Mouse (Mus musculus): ENCODE data around the gene Ncam1. TPM values are rescaled to one million over a fixed set of nuclear protein-coding genes. Genes with fewer than 3 reads are reported as not detected.

Ncam1 gene
- total and polyA plus RNA-seq, 2 experiments from 2014 or later = 517 to 524 TPM

DNA sequence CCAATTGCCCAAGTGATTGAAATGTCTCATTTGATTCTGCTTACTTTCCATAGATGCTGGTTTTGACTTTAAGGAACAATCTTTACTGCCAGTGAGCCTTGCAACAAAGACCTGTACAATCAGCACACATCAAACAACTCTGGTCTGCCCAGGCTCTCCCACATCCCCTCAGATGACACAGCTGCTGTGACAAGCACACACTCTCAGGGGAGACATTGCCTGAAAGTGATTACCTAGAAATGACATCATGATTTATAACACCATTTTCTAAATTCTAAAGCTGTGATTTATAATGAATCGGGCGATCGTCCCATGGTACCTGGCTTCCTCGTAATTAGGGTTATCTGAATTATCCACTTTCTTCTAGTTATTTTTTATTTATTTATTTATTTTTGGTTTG is 42.0 kb downstream of the Ncam1 start:
- Histone ChIP-seq H3K27ac (ENCODE audit: low read depth, low read length) (no peak overlapping the region), H3K4me2 (ENCODE audit: low read depth) (no peak overlapping the region), H3K4me3 (ENCODE audit: low read depth, low read length) (no peak overlapping the region), H3K9ac (no peak overlapping the region), H3K27me3 (ENCODE audit: insufficient read depth, low read length) (no peaks in the 10 kb centered on the region), H3K4me1 (ENCODE audit: insufficient read depth) (0 out of 2 replicates have a peak, but pooled peaks cover 13% of the 10 kb centered on the region), H3K36me3 (ENCODE audit: insufficient read depth) (no peaks in the 10 kb centered on the region), H3K9me3 (ENCODE audit: low read length) (no peaks in the 10 kb centered on the region)
- TF ChIP-seq CTCF (IDR thresholded peaks at IDR 0.05; ENCODE audit: low read depth) = no peak
- ATAC-seq (no peak), DNase-seq (no peak)
- 87% methylated on average over 4 of the region's 4 CpGs for WGBS

DNA sequence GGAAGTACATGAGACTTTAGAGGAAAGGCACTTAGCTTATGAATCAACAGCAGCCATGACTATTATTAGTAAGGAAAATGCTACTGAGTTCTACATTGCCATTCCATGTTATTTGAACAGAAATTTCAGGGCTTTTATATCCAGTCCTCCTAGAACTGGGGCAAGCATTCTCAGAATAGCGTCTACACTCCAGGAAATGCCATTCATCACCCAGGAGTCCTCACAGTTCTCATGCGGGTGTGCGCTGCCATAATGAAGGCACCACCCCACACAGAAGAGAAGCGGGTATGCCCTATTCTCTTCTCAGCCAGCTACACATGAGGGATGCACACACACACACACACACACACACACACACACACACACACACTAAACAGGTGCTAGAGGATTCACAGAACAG is 43.5 kb downstream of the Ncam1 start:
- ATAC-seq = no peak
- TF ChIP-seq CTCF (IDR thresholded peaks at IDR 0.05; ENCODE audit: low read depth) = no peak
- no peak overlapping the region for H3K27ac ChIP-seq (ENCODE audit: low read depth, low read length)

DNA sequence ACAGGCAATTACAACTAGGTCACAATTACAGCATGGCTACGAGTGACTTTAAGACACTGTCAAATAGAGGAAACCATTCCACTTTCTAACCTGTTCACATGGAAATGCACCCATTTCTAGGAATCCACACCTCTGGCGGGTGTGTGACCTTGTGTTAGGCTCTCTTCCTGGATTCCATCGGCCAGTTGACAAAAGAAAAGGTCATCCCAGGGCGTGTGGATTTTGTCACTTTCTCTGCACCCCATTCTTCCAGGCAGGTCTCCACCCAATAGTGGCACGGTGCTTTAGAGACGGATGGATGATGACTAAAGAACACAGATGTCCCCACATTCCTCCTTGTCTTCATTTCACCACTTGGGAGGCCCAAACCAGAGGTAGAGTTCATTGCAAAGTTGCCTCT is 47.3 kb downstream of the Ncam1 start:
- H3K4me1 ChIP-seq (ENCODE audit: insufficient read depth) = peaks cover under 1% of the 10 kb centered on the region; the same call in 1 of the 2 replicates
- no peaks in the 10 kb centered on the region for H3K9me3 ChIP-seq (ENCODE audit: low read length)
- no peak for DNase-seq
- H3K4me3 ChIP-seq (ENCODE audit: low read depth, low read length) = no peak overlapping the region
- ATAC-seq = no peak
- H3K27me3 ChIP-seq (ENCODE audit: insufficient read depth, low read length) = no peaks in the 10 kb centered on the region
- whole genome bisulfite sequencing = 70% methylated on average over 6 of the region's 6 CpGs
- no peak overlapping the region for H3K27ac ChIP-seq (ENCODE audit: low read depth, low read length)
- H3K36me3 ChIP-seq (ENCODE audit: insufficient read depth) = no peaks in the 10 kb centered on the region
- TF ChIP-seq CTCF (IDR thresholded peaks at IDR 0.05; ENCODE audit: low read depth) = no peak
- H3K9ac ChIP-seq = no peak overlapping the region
- H3K4me2 ChIP-seq (ENCODE audit: low read depth) = no peak overlapping the region

More for the DNA sequence above, 43.5 kb downstream of the Ncam1 start:
- DNase-seq = no peak
- Histone ChIP-seq H3K9me3 (ENCODE audit: low read length) (no peaks in the 10 kb centered on the region), H3K9ac (no peak overlapping the region), H3K4me2 (ENCODE audit: low read depth) (no peak overlapping the region), H3K36me3 (ENCODE audit: insufficient read depth) (no peaks in the 10 kb centered on the region), H3K4me1 (ENCODE audit: insufficient read depth) (0 out of 2 replicates have a peak, but pooled peaks cover 6% of the 10 kb centered on the region), H3K4me3 (ENCODE audit: low read depth, low read length) (no peak overlapping the region), H3K27me3 (ENCODE audit: insufficient read depth, low read length) (no peaks in the 10 kb centered on the region)
- 74% methylated on average over 4 of the region's 4 CpGs for WGBS

DNA sequence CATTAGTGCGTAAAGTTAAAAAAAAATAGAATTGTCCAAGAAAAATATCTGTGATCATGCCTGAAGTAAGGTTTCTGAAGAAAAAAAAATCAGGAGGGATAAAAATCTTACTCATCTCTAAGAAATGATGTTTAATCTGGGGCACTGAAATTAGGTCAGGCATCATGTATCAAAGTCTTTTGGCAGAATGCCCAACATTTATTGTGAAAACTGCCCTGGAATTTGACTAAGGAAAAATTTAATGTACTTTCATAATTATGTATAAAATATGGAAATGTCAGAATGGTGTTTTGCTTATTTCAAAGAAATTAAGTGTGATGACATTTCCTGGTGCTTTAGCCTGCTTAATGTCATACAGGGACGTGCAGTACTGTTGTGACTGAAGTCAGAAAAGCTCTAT is 52.5 kb downstream of the Ncam1 start:
- no peak for DNase-seq
- Histone ChIP-seq H3K27me3 (ENCODE audit: insufficient read depth, low read length) (no peaks in the 10 kb centered on the region), H3K4me2 (ENCODE audit: low read depth) (no peak overlapping the region), H3K36me3 (ENCODE audit: insufficient read depth) (no peaks in the 10 kb centered on the region), H3K4me3 (ENCODE audit: low read depth, low read length) (no peak overlapping the region), H3K9me3 (ENCODE audit: low read length) (no peaks in the 10 kb centered on the region), H3K27ac (ENCODE audit: low read depth, low read length) (no peak overlapping the region), H3K4me1 (ENCODE audit: insufficient read depth) (peaks cover 21% of the 10 kb centered on the region; the same call in 1 of the 2 replicates), H3K9ac (no peak overlapping the region)
- ATAC-seq = no peak
- TF ChIP-seq CTCF (IDR thresholded peaks at IDR 0.05; ENCODE audit: low read depth) = no peak
- 46% methylated on average over 2 of the region's 2 CpGs for whole genome bisulfite sequencing

DNA sequence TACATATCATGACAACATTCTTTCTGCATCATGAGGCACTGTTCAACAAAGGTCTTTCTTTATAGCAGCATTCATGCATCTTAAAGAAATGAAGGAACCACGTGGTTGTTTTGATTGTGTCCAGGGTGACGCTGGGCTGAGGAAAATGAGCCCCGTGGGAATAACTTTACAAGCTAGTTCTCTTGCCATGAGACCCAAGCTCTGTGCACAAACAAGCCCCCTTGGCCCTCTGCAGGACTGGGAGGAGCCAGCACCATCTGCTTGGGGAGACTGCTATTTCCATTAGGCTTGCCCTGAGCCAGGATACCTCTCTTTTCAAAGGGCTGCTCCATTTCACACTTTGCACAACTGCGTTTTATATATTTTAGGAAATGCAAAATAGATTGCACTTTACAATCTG is 53.0 kb downstream of the Ncam1 start:
- Histone ChIP-seq H3K4me1 (ENCODE audit: insufficient read depth) (peaks cover 21% of the 10 kb centered on the region; the same call in 1 of the 2 replicates), H3K27ac (ENCODE audit: low read depth, low read length) (no peak overlapping the region), H3K4me2 (ENCODE audit: low read depth) (no peak overlapping the region), H3K27me3 (ENCODE audit: insufficient read depth, low read length) (no peaks in the 10 kb centered on the region), H3K9ac (no peak overlapping the region), H3K36me3 (ENCODE audit: insufficient read depth) (no peaks in the 10 kb centered on the region), H3K9me3 (ENCODE audit: low read length) (no peaks in the 10 kb centered on the region), H3K4me3 (ENCODE audit: low read depth, low read length) (no peak overlapping the region)
- no peak for DNase-seq
- 9% methylated on average over 4 of the region's 4 CpGs for WGBS
- TF ChIP-seq CTCF (IDR thresholded peaks at IDR 0.05; ENCODE audit: low read depth) = no peak
- ATAC-seq = peak; percentile 68; the same call in 1 of the 2 replicates

DNA sequence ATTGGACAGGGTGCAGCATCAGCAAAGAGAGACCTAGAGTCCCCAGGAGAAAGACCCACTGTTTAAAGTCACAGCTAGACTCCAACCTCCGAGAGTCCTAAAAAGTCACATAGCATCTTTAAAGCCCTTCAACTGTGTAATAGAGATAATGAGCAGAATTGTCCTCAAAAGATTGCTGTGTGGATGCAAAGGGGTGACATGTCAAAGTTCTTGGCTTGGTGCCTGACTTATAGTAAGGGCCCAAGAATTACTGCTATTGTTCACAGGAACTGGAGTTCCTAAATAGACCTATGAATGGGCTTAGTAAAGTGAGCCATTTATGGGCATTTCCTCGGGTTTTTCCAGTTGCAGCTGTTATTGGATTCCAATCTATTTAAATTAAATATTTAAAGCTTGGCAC is 54.4 kb downstream of the Ncam1 start:
- ATAC-seq (no peak), DNase-seq (no peak)
- Histone ChIP-seq H3K36me3 (ENCODE audit: insufficient read depth) (no peaks in the 10 kb centered on the region), H3K9me3 (ENCODE audit: low read length) (no peaks in the 10 kb centered on the region), H3K4me3 (ENCODE audit: low read depth, low read length) (no peak overlapping the region), H3K27me3 (ENCODE audit: insufficient read depth, low read length) (no peaks in the 10 kb centered on the region), H3K27ac (ENCODE audit: low read depth, low read length) (no peak overlapping the region), H3K9ac (no peak overlapping the region), H3K4me2 (ENCODE audit: low read depth) (no peak overlapping the region), H3K4me1 (ENCODE audit: insufficient read depth) (peaks cover 21% of the 10 kb centered on the region; the same call in 1 of the 2 replicates)
- WGBS = 16% methylated on average over 2 of the region's 2 CpGs
- TF ChIP-seq CTCF (IDR thresholded peaks at IDR 0.05; ENCODE audit: low read depth) = no peak

DNA sequence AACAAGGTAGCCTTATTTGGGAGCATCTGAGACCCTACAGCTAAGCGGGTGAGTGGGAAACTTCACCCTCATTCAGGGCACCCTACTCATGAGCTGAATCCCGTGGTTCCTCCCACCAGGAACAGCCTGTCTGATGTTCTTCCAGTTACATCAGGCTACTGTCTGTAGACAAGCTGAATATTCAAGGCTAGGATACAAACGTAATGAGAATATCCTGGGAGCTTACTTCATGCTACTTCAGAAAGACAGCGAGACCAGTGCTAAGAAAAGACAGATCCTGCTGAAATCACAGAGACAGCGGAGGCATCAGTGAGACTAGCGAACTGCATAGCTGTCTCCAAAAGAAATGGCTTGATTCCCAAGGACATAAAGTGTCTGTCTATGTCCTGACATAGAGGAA is 58.8 kb downstream of the Ncam1 start:
- WGBS = 82% methylated on average over 6 of the region's 6 CpGs
- Histone ChIP-seq H3K4me2 (ENCODE audit: low read depth) (no peak overlapping the region), H3K36me3 (ENCODE audit: insufficient read depth) (no peaks in the 10 kb centered on the region), H3K4me1 (ENCODE audit: insufficient read depth) (0 out of 2 replicates have a peak, but pooled peaks cover 8% of the 10 kb centered on the region), H3K9ac (no peak overlapping the region), H3K27me3 (ENCODE audit: insufficient read depth, low read length) (no peaks in the 10 kb centered on the region), H3K27ac (ENCODE audit: low read depth, low read length) (no peak overlapping the region), H3K9me3 (ENCODE audit: low read length) (no peaks in the 10 kb centered on the region), H3K4me3 (ENCODE audit: low read depth, low read length) (no peak overlapping the region)
- TF ChIP-seq CTCF (IDR thresholded peaks at IDR 0.05; ENCODE audit: low read depth) = no peak
- DNase-seq = no peak
- ATAC-seq = no peak
